Mouse (Mus musculus): ENCODE results near the gene Scgb1b30. TPM values are rescaled to one million over a fixed set of nuclear protein-coding genes. Genes with fewer than 3 reads are reported as not detected.
A peak's percentile ranks its signal among the peaks of the same experiment; 100 is the strongest.

The Scgb1b30 gene
- polyA plus RNA-seq, 1 experiment from 2014 or later, result not detected

GRCm38 (mm10) chr7:34132355-34133079 lies 37.3 kb downstream of the Scgb1b30 start:
- H3K4me1 ChIP-seq, result peaks cover 23% of the 10 kb centered on the region
- no peaks in the 10 kb centered on the region for H3K9me3 ChIP-seq
- 0 out of 2 replicates have a peak overlapping the region, but pooled peaks have one; percentile 34 for H3K27ac ChIP-seq (replicated peaks)
- H3K4me3 ChIP-seq, result peak overlapping the region; percentile 68
- H3K4me2 ChIP-seq (replicated peaks), result peak overlapping the region; percentile 58
- peak; percentile 67 for ATAC-seq (replicated peaks)
- WGBS, result under 1% methylated on average over 81 of the region's 116 CpGs
- no peaks in the 10 kb centered on the region for H3K36me3 ChIP-seq
- no peaks in the 10 kb centered on the region for H3K27me3 ChIP-seq
- H3K9ac ChIP-seq (replicated peaks), result peak overlapping the region; percentile 64

GRCm38 (mm10) chr7:34133117-34133762 lies 38.0 kb downstream of the Scgb1b30 start, which contains the start of gene Wtip:
Wtip (minus strand) TSS chr7:34133268.
- Histone ChIP-seq H3K27ac (replicated peaks) (peak within 1 kb of the TSS; percentile 34; the same call in 1 of the 2 replicates), H3K36me3 (no peaks in the 10 kb centered on the region)
- 1% methylated on average over 49 of the region's 65 CpGs for WGBS

DNA sequence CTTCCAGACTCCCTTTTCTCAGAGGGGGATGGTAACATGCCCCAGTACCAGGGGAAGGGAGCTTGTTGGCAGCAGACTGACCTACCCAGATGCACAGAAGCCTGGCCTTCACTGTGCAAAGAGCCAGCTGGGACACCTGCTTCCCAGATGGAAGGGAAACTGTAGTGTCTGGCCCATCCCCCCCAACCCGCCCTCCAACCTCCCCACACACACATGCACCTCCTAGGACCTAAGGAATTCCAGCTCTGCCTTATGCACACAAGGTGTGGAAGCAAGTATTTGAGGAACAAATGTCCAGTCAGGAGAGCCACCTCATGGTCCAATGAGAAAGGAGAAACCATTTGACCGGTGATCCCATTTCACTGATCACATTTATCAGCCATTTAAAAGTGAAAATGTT lies 39.1 kb downstream of the Scgb1b30 start:
- no peak for ATAC-seq (replicated peaks)
- 84% methylated on average over 2 of the region's 2 CpGs for WGBS
- no peaks in the 10 kb centered on the region for H3K9me3 ChIP-seq
- H3K27me3 ChIP-seq, result no peaks in the 10 kb centered on the region
- H3K36me3 ChIP-seq, result no peaks in the 10 kb centered on the region
- no peak overlapping the region for H3K27ac ChIP-seq (replicated peaks)
- no peak overlapping the region for H3K9ac ChIP-seq (replicated peaks)
- no peak overlapping the region for H3K4me3 ChIP-seq
- H3K4me1 ChIP-seq, result peaks cover 23% of the 10 kb centered on the region
- H3K4me2 ChIP-seq (replicated peaks), result no peak overlapping the region

More at GRCm38 (mm10) chr7:34133117-34133762, 38.0 kb downstream of the Scgb1b30 start, which contains the start of gene Wtip:
- peak; percentile 81 for ATAC-seq (replicated peaks)
- Histone ChIP-seq H3K4me2 (replicated peaks) (peak within 1 kb of the TSS; percentile 58), H3K4me1 (peaks cover 23% of the 10 kb centered on the region), H3K9ac (replicated peaks) (peak within 1 kb of the TSS; percentile 64), H3K27me3 (no peaks in the 10 kb centered on the region), H3K9me3 (no peaks in the 10 kb centered on the region), H3K4me3 (peak within 1 kb of the TSS; percentile 68)

DNA sequence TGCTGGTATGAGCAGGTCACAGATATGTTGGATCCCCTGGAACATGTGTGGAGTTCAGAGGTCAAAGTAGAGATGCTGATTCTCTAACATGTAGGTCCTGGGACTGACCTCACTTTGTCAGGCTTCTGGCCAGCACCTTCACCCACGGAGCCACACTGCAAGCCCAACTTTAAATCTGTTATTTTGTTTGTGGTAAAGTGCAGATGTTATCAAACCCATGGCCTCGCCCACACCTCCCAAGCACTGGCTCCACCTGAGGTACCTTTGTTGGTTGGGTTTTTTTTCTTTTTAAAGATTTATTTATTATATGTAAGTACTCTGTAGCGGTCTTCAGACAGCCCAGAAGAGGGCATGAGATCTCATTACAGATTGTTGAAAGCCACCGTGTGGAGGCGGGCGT lies 44.3 kb downstream of the Scgb1b30 start:
- Histone ChIP-seq H3K9ac (replicated peaks) (no peak overlapping the region), H3K36me3 (peaks cover 46% of the 10 kb centered on the region), H3K4me2 (replicated peaks) (no peak overlapping the region), H3K4me1 (no peaks in the 10 kb centered on the region), H3K9me3 (no peaks in the 10 kb centered on the region), H3K4me3 (no peak overlapping the region), H3K27me3 (no peaks in the 10 kb centered on the region), H3K27ac (replicated peaks) (no peak overlapping the region)
- 91% methylated on average over 6 of the region's 6 CpGs for WGBS
- ATAC-seq (replicated peaks), result no peak

GRCm38 (mm10) chr7:34141123-34141522 lies 45.9 kb downstream of the Scgb1b30 start:
- Histone ChIP-seq H3K4me3 (no peak overlapping the region), H3K4me2 (replicated peaks) (no peak overlapping the region), H3K4me1 (no peaks in the 10 kb centered on the region), H3K9me3 (no peaks in the 10 kb centered on the region), H3K9ac (replicated peaks) (no peak overlapping the region), H3K27me3 (no peaks in the 10 kb centered on the region), H3K27ac (replicated peaks) (no peak overlapping the region), H3K36me3 (peaks cover 61% of the 10 kb centered on the region)
- 96% methylated on average over 13 of the region's 13 CpGs for WGBS
- no peak for ATAC-seq (replicated peaks)

DNA sequence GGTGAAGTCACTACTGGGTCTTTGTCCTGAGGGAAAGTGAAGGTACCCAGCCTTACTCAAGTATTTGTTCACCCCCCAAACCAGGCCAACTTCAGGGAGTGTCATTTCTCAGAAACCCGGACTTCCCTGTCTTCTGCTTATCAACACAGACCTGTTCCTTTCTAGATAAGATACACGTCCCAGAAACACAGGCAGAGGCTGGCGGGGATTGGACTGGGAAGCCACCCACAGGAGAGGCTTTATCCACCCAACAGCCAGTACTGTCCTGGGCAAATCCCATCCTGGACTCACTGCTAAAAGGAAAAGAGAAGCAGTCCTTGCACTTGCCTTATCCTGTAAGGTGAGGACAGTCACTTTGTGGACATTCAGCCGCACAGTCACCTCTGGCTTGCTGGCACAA lies 52.0 kb downstream of the Scgb1b30 start:
- no peaks in the 10 kb centered on the region for H3K4me1 ChIP-seq
- H3K4me3 ChIP-seq, result no peak overlapping the region
- no peak overlapping the region for H3K9ac ChIP-seq (replicated peaks)
- H3K36me3 ChIP-seq, result peaks cover 96% of the 10 kb centered on the region
- no peak overlapping the region for H3K4me2 ChIP-seq (replicated peaks)
- no peak overlapping the region for H3K27ac ChIP-seq (replicated peaks)
- 92% methylated on average over 4 of the region's 4 CpGs for WGBS
- H3K9me3 ChIP-seq, result 0 out of 2 replicates have a peak, but pooled peaks cover 3% of the 10 kb centered on the region
- no peak for ATAC-seq (replicated peaks)
- H3K27me3 ChIP-seq, result no peaks in the 10 kb centered on the region

Other genes with a start within 250 kb of the Scgb1b30 start
- not detected in 2 replicates for gene Scgb2b26, start 150.4 kb upstream of the Scgb1b30 start, polyA plus RNA-seq (2015; fragmentation: Nextera tagmentation; extraction: Ambion mirVana)
- not detected in 2 replicates for gene Scgb2b27, start 81.5 kb upstream of the Scgb1b30 start, polyA plus RNA-seq (2015; fragmentation: Nextera tagmentation; extraction: Ambion mirVana)
- gene Scgb1b27, start 73.9 kb upstream of the Scgb1b30 start, polyA plus RNA-seq (2015; fragmentation: Nextera tagmentation; extraction: Ambion mirVana), result not detected in 2 replicates
- 3.0 and 4.3 TPM in 2 replicates for gene Wtip, start 37.8 kb downstream of the Scgb1b30 start, polyA plus RNA-seq (2015; fragmentation: Nextera tagmentation; extraction: Ambion mirVana)
- 202 and 208 TPM in 2 replicates for gene Uba2, start 74.2 kb downstream of the Scgb1b30 start, polyA plus RNA-seq (2015; fragmentation: Nextera tagmentation; extraction: Ambion mirVana)
- gene Pdcd2l, start 101.2 kb downstream of the Scgb1b30 start, polyA plus RNA-seq (2015; fragmentation: Nextera tagmentation; extraction: Ambion mirVana), result 78.1 and 80.6 TPM in 2 replicates
- 173 and 180 TPM in 2 replicates for gene Gpi1, start 134.9 kb downstream of the Scgb1b30 start, polyA plus RNA-seq (2015; fragmentation: Nextera tagmentation; extraction: Ambion mirVana)
- not detected in 2 replicates for gene Gm6096, start 155.6 kb downstream of the Scgb1b30 start, polyA plus RNA-seq (2015; fragmentation: Nextera tagmentation; extraction: Ambion mirVana)
- gene 4931406P16Rik, start 218.1 kb downstream of the Scgb1b30 start, polyA plus RNA-seq (2015; fragmentation: Nextera tagmentation; extraction: Ambion mirVana), result 25.4 and 28.1 TPM in 2 replicates